Mouse (Mus musculus) skeletal muscle tissue, adult 2 months (tissue): ENCODE results near the gene Rassf8.

Experiments used
- DNase-seq: peaks from one replicate; pipeline ENCODE4 v3.0.0-alpha.2; 2012; ENCODE audit warnings: low read depth, low spot score

Rassf8 gene

GRCm38 (mm10) chr6:145747671-145748640 lies 1.4 kb downstream of the Rassf8 start:
- DNase-seq: no peak

GRCm38 (mm10) chr6:145750394-145750793 lies 3.8 kb downstream of the Rassf8 start:
- DNase-seq: no peak

DNA sequence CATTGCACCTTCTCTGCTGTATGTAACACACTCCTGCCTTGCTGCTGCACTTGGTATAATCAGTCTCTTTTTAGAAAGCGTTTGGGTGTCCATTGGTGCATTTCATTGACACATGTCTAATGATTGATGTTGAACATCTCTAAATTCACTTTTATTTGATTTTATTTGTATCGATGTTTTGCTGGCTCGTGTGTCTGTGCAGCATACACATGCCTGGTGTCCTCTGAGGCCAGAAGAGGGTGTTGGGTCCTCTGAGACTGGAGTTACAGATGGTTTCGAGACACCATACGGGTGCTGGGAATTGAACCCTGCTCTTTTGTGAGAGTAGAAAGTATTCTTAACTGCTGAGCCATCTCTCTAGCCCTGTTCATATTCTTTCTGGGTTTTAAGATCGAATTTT lies 6.7 kb downstream of the Rassf8 start:
- no peak for DNase-seq

GRCm38 (mm10) chr6:145754416-145754815 lies 7.9 kb downstream of the Rassf8 start:
- no peak for DNase-seq

GRCm38 (mm10) chr6:145755942-145756639 lies 9.5 kb downstream of the Rassf8 start:
- DNase-seq: no peak

GRCm38 (mm10) chr6:145756640-145757005 lies 10.1 kb downstream of the Rassf8 start:
- DNase-seq: no peak

- DNase-seq: no peak
Observed at GRCm38 (mm10) chr6:145757346-145757745, 10.8 kb downstream of the Rassf8 start.

- DNase-seq: no peak
Observed at GRCm38 (mm10) chr6:145758685-145759084, 12.1 kb downstream of the Rassf8 start.

DNA sequence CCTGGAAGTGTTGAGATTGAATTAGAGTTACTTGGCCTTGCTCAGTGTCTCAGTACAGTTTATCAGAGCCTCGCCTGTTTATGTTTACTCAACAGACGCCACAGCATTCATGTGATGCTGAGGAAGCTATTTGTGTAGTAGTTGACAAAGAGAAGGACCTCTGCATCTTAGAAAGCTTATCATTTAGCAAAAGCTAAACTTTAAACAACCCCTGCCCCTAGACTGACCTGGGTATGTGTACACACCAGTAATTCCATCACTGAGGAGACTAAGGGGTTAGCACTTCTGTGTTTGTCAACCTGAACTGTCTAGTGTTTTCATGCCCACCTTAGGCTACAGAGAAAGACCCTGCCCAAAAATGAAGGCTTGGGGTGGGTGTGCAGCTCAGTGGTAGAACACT lies 12.9 kb downstream of the Rassf8 start:
- DNase-seq: no peak

GRCm38 (mm10) chr6:145760246-145761016 lies 13.9 kb downstream of the Rassf8 start:
- no peak for DNase-seq

DNA sequence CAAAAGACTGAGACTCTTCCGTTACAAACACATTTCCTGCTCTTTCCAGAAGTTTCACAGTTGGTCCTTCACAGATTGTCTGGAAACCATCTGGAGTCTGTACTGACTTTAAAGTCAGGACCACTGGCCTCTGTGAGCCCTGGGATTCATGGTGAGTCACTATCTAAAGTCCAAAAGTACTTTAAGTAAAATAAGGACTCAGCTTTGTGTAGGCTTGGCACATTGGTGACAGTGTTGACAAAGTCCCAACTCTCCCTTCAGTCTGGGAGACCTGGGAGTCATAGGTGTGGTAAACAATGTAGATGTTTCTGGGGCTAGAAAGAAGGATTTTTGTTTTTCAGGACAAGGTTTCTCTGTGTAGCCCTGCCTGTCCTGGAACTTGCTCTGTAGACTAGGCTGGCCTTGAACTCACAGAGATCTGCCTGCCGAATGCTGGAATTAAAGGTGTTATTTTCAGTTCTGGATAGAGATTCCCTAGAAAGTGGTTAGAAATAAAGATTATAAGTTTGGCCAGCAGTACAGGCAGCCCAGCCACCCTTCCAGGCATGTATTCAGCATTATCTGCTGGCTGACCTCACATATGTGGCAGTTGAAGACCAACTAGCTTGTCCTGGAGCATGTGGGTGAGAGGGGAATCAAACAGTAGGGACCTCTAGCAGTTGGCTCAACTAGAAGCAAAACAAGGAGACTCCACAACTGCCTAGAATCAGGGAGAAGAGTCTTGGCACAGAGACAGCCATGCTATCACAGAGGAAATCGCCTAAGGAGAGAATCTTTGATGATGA lies 14.8 kb downstream of the Rassf8 start:
- no peak for DNase-seq

DNA sequence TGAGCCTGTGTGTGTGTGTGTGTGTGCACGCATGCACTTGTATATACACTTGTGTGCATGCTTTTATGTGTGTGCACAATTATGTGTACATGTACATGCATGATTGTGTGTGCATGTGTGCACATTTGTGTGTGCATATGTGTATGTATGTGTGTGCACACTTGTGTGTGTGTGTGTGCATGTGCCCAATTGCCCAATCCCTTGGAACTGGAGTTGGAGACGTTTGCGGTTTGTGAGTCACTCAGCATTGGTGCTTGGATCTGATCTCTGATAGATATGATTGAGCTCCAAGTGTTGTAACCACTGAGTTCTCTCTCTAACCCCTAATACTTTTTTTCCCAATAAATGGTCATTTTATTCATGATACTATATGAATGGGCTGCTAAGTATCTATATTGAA lies 15.5 kb downstream of the Rassf8 start:
- no peak for DNase-seq

DNA sequence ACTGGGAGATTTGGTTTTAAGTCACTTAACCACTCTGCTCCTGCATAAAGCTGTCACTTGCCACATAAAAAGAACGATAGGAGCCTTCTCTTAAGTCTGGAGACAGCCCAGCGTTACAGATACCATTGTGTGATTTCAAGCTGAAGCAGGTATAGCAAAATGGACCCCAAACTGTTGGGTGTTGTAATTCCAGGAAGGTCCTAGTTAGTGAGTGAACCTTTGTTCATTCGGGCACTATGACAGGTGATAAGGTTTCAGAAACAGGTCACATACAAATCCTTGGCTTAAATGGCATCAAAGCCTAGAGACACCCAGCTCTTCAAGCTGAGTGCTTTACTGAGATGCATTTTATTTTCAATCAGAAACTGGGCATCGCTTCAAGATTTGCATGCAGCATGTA lies 16.5 kb downstream of the Rassf8 start:
- DNase-seq: no peak

GRCm38 (mm10) chr6:145765011-145765410 lies 18.5 kb downstream of the Rassf8 start:
- no peak for DNase-seq

- DNase-seq: no peak
Observed at GRCm38 (mm10) chr6:145766971-145767370, 20.4 kb downstream of the Rassf8 start.

- DNase-seq: no peak
Observed at GRCm38 (mm10) chr6:145767637-145768036, 21.1 kb downstream of the Rassf8 start.

DNA sequence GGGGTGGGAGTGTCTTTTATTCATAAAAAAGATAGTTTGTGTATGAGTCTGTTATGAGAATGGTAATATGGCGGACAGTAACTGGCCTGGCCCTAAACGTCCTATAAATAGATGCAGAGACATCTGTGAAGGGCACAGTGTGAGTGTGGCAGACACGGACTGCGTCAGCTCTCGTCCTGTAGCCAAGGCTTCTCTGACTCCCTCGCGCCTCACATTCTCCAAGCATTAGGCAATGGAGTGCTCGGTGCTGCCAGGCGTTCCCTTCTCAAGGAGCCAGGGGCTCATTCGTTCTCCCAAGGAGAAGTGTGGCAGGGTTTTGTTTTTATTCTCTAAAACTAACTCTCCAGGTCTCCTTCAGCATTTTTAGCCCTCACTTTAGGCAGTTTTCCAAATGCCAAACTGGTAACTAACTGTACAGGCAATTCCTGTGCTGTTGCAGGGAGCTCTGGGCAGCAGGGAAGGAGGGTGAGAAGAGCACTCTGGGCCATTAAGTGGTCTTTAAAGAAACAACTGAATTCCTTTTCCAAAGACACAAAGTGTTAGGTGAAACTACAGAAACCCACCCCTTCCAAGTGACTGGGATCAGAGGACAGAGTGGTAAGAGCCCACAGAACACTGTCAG lies 22.2 kb downstream of the Rassf8 start:
- DNase-seq: peak; percentile 95

DNA sequence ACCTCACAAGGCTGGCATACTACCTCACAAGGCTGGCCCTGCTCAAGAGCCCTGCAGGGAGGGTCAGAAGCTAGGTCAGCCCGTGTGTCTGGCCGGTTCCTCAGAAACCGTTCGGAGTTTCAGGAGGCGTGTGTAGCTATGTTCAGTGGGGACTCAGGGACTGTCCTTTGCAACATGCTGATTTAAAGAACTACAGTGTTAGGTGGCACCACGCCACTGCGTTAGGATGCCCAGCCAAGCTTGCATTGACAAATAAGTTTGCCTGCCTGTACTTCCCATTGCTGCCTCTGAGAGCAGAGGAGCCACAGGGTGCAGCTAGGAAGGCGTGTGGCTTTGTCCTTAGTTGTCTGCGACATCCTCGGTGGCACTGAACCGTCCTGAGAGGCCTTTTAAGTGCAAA lies 23.3 kb downstream of the Rassf8 start:
- DNase-seq: no peak

GRCm38 (mm10) chr6:145770272-145771000 lies 23.9 kb downstream of the Rassf8 start:
- no peak for DNase-seq

GRCm38 (mm10) chr6:145774436-145774835 lies 27.9 kb downstream of the Rassf8 start:
- DNase-seq: no peak
